Mouse (Mus musculus) myocyte (in vitro differentiated cells): Measurements from ENCODE around the gene Ddx28.

ENCODE experiments used
- POLR2A ChIP-seq: IDR thresholded peaks from one replicate; pipeline ENCODE4 v1.6.1; 2011; ENCODE audit warnings: low read depth, mild to moderate bottlenecking, control low read depth, moderate library complexity; ENCODE audit not compliant: insufficient read length
- REST ChIP-seq: IDR thresholded peaks from one replicate; pipeline ENCODE4 v1.6.1; 2011; ENCODE audit warnings: mild to moderate bottlenecking, control low read depth, moderate library complexity; ENCODE audit not compliant: insufficient read depth, insufficient read length

GRCm38 (mm10) chr8:106058731-106059612 is 47.3 kb upstream of the Ddx28 start, which contains the start of gene Nfatc3:
- TF ChIP-seq REST: no peak
- peak; percentile 49 for TF ChIP-seq POLR2A
